Mouse (Mus musculus): Measurements from ENCODE around the gene Ncapg2. TPM values are rescaled to one million over a fixed set of nuclear protein-coding genes. Genes with fewer than 3 reads are reported as not detected.

The Ncapg2 gene
- total and polyA plus RNA-seq, 3 experiments = 89.3 to 102 (median 95.2) TPM

DNA sequence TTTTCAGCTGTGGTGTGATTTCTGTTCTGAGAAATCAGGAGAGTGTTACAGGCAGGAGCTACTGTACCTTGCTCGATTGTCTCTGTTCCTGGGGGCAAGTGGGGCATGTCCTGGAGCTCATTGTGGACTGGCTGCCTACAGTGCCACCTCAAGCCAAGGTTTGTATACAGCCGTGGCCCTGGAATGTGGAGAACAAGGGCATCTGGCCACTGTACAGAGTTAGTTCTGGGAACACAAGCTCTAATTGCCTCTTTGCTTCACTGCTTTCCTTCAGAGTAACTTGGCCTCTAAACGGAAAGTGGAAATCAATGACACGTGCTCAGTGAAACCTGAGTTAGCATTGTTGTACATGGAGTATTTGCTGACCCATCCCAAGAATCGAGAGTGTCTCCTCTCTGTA is 33.4 kb downstream of the Ncapg2 start:
- DNase-seq (ENCODE audit: low read depth, low spot score) = no peak
- no peak overlapping the region for H3K27ac ChIP-seq (ENCODE audit: control insufficient read depth, low read depth, low read length)
- H3K4me3 ChIP-seq (ENCODE audit: control insufficient read depth in 1 of 2, insufficient read depth in 1 of 2, low read depth in 2 of 2, low read length in 2 of 2) = no peak overlapping the region
- no peaks in the 10 kb centered on the region for H3K79me2 ChIP-seq (ENCODE audit: control insufficient read depth, insufficient read depth, low read length, poor library complexity)
- peaks cover 9 to 69% of the 10 kb centered on the region in 2 experiments for H3K36me3 ChIP-seq (ENCODE audit: control insufficient read depth in 1 of 2, insufficient read depth in 2 of 2, low read length in 2 of 2)
- H3K9me3 ChIP-seq (replicated peaks; ENCODE audit: insufficient read depth, low read length) = no peaks in the 10 kb centered on the region
- H3K27me3 ChIP-seq (ENCODE audit: control insufficient read depth in 1 of 2, insufficient read depth in 2 of 2, low read length in 2 of 2) = no peaks in the 10 kb centered on the region
- TF ChIP-seq E2F4 (IDR thresholded peaks at IDR 0.05; ENCODE audit: borderline replicate concordance, low read depth, low read length) = no peak
- no peak for TF ChIP-seq GATA1 (IDR thresholded peaks at IDR 0.05; ENCODE audit: low read depth, low read length)
- no peak for TF ChIP-seq NELFE (IDR thresholded peaks at IDR 0.05; ENCODE audit: low read depth, low read length)
- no peak for TF ChIP-seq TCF12 (IDR thresholded peaks at IDR 0.05; ENCODE audit: low read depth, low read length)
- TF ChIP-seq POLR2AphosphoS5 (IDR thresholded peaks at IDR 0.05; ENCODE audit: borderline replicate concordance, low read depth, low read length) = no peak
- TF ChIP-seq MAX (IDR thresholded peaks at IDR 0.05; ENCODE audit: low read length) = no peak
- no peak for TF ChIP-seq BHLHE40 (IDR thresholded peaks at IDR 0.05; ENCODE audit: borderline replicate concordance, low read depth, low read length)
- no peak for TF ChIP-seq ZC3H11A (IDR thresholded peaks at IDR 0.05; ENCODE audit: low read depth, low read length)
- TF ChIP-seq MYB (IDR thresholded peaks at IDR 0.05; ENCODE audit: low read depth, low read length) = no peak
- TF ChIP-seq UBTF (IDR thresholded peaks at IDR 0.05; ENCODE audit: borderline replicate concordance, insufficient read depth, low read depth, low read length) = no peak
- no peak for TF ChIP-seq USF2 (IDR thresholded peaks at IDR 0.05; ENCODE audit: borderline replicate concordance in 1 of 2, insufficient read depth in 1 of 2, low read depth in 1 of 2, low read length in 2 of 2)
- no peak for TF ChIP-seq CTCF (IDR thresholded peaks at IDR 0.05 in 2 of 3, conservative IDR thresholded peaks at IDR 0.05 in 1 of 3; ENCODE audit: control insufficient read depth in 1 of 3, insufficient read depth in 1 of 3, low read depth in 2 of 3, low read length in 3 of 3, poor library complexity in 1 of 3, severe bottlenecking in 1 of 3)
- no peak for TF ChIP-seq RCOR1 (IDR thresholded peaks at IDR 0.05; ENCODE audit: low read depth, low read length)
- H3K9ac ChIP-seq (ENCODE audit: control insufficient read depth, low read depth, low read length, poor library complexity, severe bottlenecking) = no peak overlapping the region
- H3K4me1 ChIP-seq (ENCODE audit: control insufficient read depth in 1 of 2, insufficient read depth in 2 of 2, low read length in 2 of 2) = peaks cover 0 to 3% of the 10 kb centered on the region in 2 experiments; a peak in 2 of 4 replicates

DNA sequence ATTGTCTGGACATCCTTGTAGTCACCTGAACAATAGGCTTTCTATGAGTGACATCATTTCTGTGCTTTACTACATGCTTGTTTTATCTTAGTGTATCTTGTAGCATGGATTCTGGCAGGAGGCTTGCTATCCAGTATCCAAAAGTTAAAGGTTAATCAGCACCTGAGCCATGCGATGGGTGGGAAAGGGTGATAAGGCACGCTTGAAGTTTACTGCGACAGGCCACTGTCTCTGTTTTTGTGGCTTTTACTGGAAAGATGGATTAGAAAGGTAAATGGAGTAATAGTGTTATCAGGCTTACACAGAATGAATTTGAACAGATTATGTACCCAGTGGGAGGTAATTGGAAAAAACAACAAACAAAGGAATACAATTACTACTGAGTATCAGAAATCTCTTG is 37.0 kb downstream of the Ncapg2 start:
- Histone ChIP-seq H3K27me3 (ENCODE audit: control insufficient read depth in 1 of 2, insufficient read depth in 2 of 2, low read length in 2 of 2) (no peaks in the 10 kb centered on the region), H3K4me3 (ENCODE audit: control insufficient read depth in 1 of 2, insufficient read depth in 1 of 2, low read depth in 2 of 2, low read length in 2 of 2) (no peak overlapping the region), H3K4me1 (ENCODE audit: control insufficient read depth in 1 of 2, insufficient read depth in 2 of 2, low read length in 2 of 2) (no peaks in the 10 kb centered on the region), H3K9me3 (replicated peaks; ENCODE audit: insufficient read depth, low read length) (no peaks in the 10 kb centered on the region), H3K27ac (ENCODE audit: control insufficient read depth, low read depth, low read length) (no peak overlapping the region), H3K36me3 (ENCODE audit: control insufficient read depth in 1 of 2, insufficient read depth in 2 of 2, low read length in 2 of 2) (peaks cover 0 to 70% of the 10 kb centered on the region in 2 experiments), H3K9ac (ENCODE audit: control insufficient read depth, low read depth, low read length, poor library complexity, severe bottlenecking) (no peak overlapping the region), H3K79me2 (ENCODE audit: control insufficient read depth, insufficient read depth, low read length, poor library complexity) (no peaks in the 10 kb centered on the region)
- TF ChIP-seq ETS1 (IDR thresholded peaks at IDR 0.05; ENCODE audit: low read depth, low read length) = no peak
- no peak for TF ChIP-seq ZNF384 (IDR thresholded peaks at IDR 0.05; ENCODE audit: low read depth, low read length)
- peak; percentile 41; the same call in 1 of the 2 replicates for TF ChIP-seq GATA1 (IDR thresholded peaks at IDR 0.05; ENCODE audit: low read depth, low read length)
- TF ChIP-seq BHLHE40 (IDR thresholded peaks at IDR 0.05; ENCODE audit: borderline replicate concordance, low read depth, low read length) = no peak
- TF ChIP-seq EP300 (IDR thresholded peaks at IDR 0.05; ENCODE audit: low read depth in 1 of 2, low read length in 2 of 2) = peak; percentile 8 to 70; a peak in 2 of 4 replicates
- TF ChIP-seq TAL1 (IDR thresholded peaks at IDR 0.05; ENCODE audit: low read length) = no peak
- TF ChIP-seq CTCF (IDR thresholded peaks at IDR 0.05 in 2 of 3, conservative IDR thresholded peaks at IDR 0.05 in 1 of 3; ENCODE audit: control insufficient read depth in 1 of 3, insufficient read depth in 1 of 3, low read depth in 2 of 3, low read length in 3 of 3, poor library complexity in 1 of 3, severe bottlenecking in 1 of 3) = no peak
- no peak for TF ChIP-seq TBP (IDR thresholded peaks at IDR 0.05; ENCODE audit: low read depth, low read length)
- TF ChIP-seq MAX (IDR thresholded peaks at IDR 0.05; ENCODE audit: low read length) = no peak
- no peak for TF ChIP-seq MAFK (IDR thresholded peaks at IDR 0.05; ENCODE audit: borderline replicate concordance, low read depth, low read length)
- TF ChIP-seq MYB (IDR thresholded peaks at IDR 0.05; ENCODE audit: low read depth, low read length) = no peak
- TF ChIP-seq POLR2A (IDR thresholded peaks at IDR 0.05; ENCODE audit: control insufficient read depth in 1 of 2, insufficient read depth in 1 of 2, low read depth in 1 of 2, low read length in 2 of 2, poor library complexity in 1 of 2) = no peak
- TF ChIP-seq TCF12 (IDR thresholded peaks at IDR 0.05; ENCODE audit: low read depth, low read length) = peak; percentile 46; the same call in 1 of the 2 replicates
- no peak for TF ChIP-seq RCOR1 (IDR thresholded peaks at IDR 0.05; ENCODE audit: low read depth, low read length)
- no peak for DNase-seq (ENCODE audit: low read depth, low spot score)

Measured in MEL (cell line).